Mouse (Mus musculus) small intestine, adult 2 months (tissue): ENCODE results near the gene Clta.

Experiments
- CTCF ChIP-seq: fragments of 200-500 bp; IDR thresholded peaks from 2 replicates; pipeline ENCODE4 v1.5.1; 2012; ENCODE audit warnings: low read depth, mild to moderate bottlenecking, control low read depth, inconsistent platforms, low read length, moderate library complexity, mixed read lengths; ENCODE audit not compliant: insufficient replicate concordance, insufficient read length; ENCODE audit errors: extremely low read depth
- POLR2A ChIP-seq: fragments of 200-500 bp; IDR thresholded peaks from 2 replicates; pipeline ENCODE4 v1.6.1; 2012; ENCODE audit warnings: low read depth, mild to moderate bottlenecking, control low read depth, inconsistent platforms, low read length, moderate library complexity

GRCm38 (mm10) chr4:44065355-44066025 lies 61.2 kb downstream of the Clta start:
- TF ChIP-seq CTCF (peak; percentile 99), POLR2A (no peak)
